Mouse (Mus musculus) MEL (cell line): ENCODE results near the gene Accsl. TPM values are rescaled to one million over a fixed set of nuclear protein-coding genes. Genes with fewer than 3 reads are reported as not detected.

Experiments
- DNase-seq: peaks from one replicate; pipeline ENCODE4 v3.0.0; 2011; ENCODE audit warnings: low read depth, low spot score
- H3K27ac ChIP-seq: 2 replicates; pipeline ENCODE4 v1.5.1; 2012; ENCODE audit warnings: low read depth, mild to moderate bottlenecking, control low read depth, low read length, moderate library complexity; ENCODE audit not compliant: control insufficient read depth
- H3K27me3 ChIP-seq, 2 experiments: fragments of 150-350 bp in 1 of 2; sonication (generic) in 1 of 2; 2 replicates each; pipeline ENCODE4 v1.6.1; 2012; ENCODE audit warnings: low read length in 2 of 2, mild to moderate bottlenecking in 2 of 2, improper control_type of control experiment in 1 of 2, moderate library complexity in 1 of 2; ENCODE audit not compliant: insufficient read depth in 2 of 2, control insufficient read depth in 1 of 2
- H3K36me3 ChIP-seq, 2 experiments: 2 replicates each; pipeline ENCODE4 v1.6.1; 2012 to 2014; ENCODE audit warnings: low read length in 2 of 2, improper control_type of control experiment in 1 of 2, inconsistent platforms in 1 of 2, mild to moderate bottlenecking in 1 of 2; ENCODE audit not compliant: insufficient read depth in 2 of 2, control insufficient read depth in 1 of 2
- H3K4me1 ChIP-seq, 2 experiments: fragments of 150-350 bp in 1 of 2; sonication (generic) in 1 of 2; 2 replicates each; pipeline ENCODE4 v1.6.1; 2012; ENCODE audit warnings: low read length in 2 of 2, improper control_type of control experiment in 1 of 2, mild to moderate bottlenecking in 1 of 2; ENCODE audit not compliant: insufficient read depth in 2 of 2, control insufficient read depth in 1 of 2
- H3K4me3 ChIP-seq, 2 experiments: fragments of 150-350 bp in 1 of 2; sonication (generic) in 1 of 2; 2 replicates each; pipeline ENCODE4 v1.5.1; 2012; ENCODE audit warnings: low read depth in 2 of 2, low read length in 2 of 2, mild to moderate bottlenecking in 2 of 2, moderate library complexity in 2 of 2, control low read depth in 1 of 2, improper control_type of control experiment in 1 of 2; ENCODE audit not compliant: control insufficient read depth in 1 of 2, insufficient read depth in 1 of 2
- H3K79me2 ChIP-seq: 2 replicates; pipeline ENCODE4 v1.6.1; 2012; ENCODE audit warnings: mild to moderate bottlenecking, low read length, moderate library complexity; ENCODE audit not compliant: control insufficient read depth, poor library complexity, insufficient read depth
- H3K9ac ChIP-seq: 2 replicates; pipeline ENCODE4 v1.6.1; 2012; ENCODE audit warnings: low read depth, mild to moderate bottlenecking, control low read depth, low read length, moderate library complexity; ENCODE audit not compliant: control insufficient read depth, poor library complexity, severe bottlenecking
- H3K9me3 ChIP-seq: fragments of 150-350 bp; sonication (generic); replicated peaks from 2 replicates; pipeline ENCODE4 v1.6.1; 2012; ENCODE audit warnings: mild to moderate bottlenecking, low read length, improper control_type of control experiment, moderate library complexity; ENCODE audit not compliant: insufficient read depth
- BHLHE40 ChIP-seq: IDR thresholded peaks from 2 replicates; pipeline ENCODE4 v1.6.1; 2012; ENCODE audit warnings: low read depth, mild to moderate bottlenecking, inconsistent platforms, low read length, improper control_type of control experiment, borderline replicate concordance
- CTCF ChIP-seq, 3 experiments: IDR thresholded peaks in 2 of 3; conservative IDR thresholded peaks in 1 of 3; 2 replicates each; pipeline ENCODE4 v1.5.1; 2011 to 2012; ENCODE audit warnings: low read length in 3 of 3, low read depth in 2 of 3, mild to moderate bottlenecking in 2 of 3, improper control_type of control experiment in 1 of 3, inconsistent platforms in 1 of 3, mixed read lengths in 1 of 3, moderate library complexity in 1 of 3; ENCODE audit not compliant: control insufficient read depth in 1 of 3, insufficient read depth in 1 of 3, poor library complexity in 1 of 3, severe bottlenecking in 1 of 3
- GABPA ChIP-seq: IDR thresholded peaks from 2 replicates; pipeline ENCODE4 v1.6.1; 2012; ENCODE audit warnings: low read depth, mild to moderate bottlenecking, inconsistent platforms, low read length, improper control_type of control experiment, moderate library complexity
- MAX ChIP-seq: IDR thresholded peaks from 2 replicates; pipeline ENCODE4 v1.6.1; 2011; ENCODE audit warnings: low read length, improper control_type of control experiment
- MAZ ChIP-seq: IDR thresholded peaks from 2 replicates; pipeline ENCODE4 v1.6.1; 2012; ENCODE audit warnings: low read depth, mild to moderate bottlenecking, inconsistent platforms, low read length, improper control_type of control experiment
- MEF2A ChIP-seq: IDR thresholded peaks from 2 replicates; pipeline ENCODE4 v1.6.1; 2014; ENCODE audit warnings: low read depth, mild to moderate bottlenecking, inconsistent platforms, low read length, improper control_type of control experiment; ENCODE audit not compliant: poor library complexity, insufficient replicate concordance, severe bottlenecking; ENCODE audit errors: extremely low read depth
- NELFE ChIP-seq: IDR thresholded peaks from 2 replicates; pipeline ENCODE4 v1.6.1; 2011; ENCODE audit warnings: low read depth, low read length, improper control_type of control experiment
- POLR2AphosphoS2 ChIP-seq: IDR thresholded peaks from 2 replicates; pipeline ENCODE4 v1.6.1; 2011; ENCODE audit warnings: low read length, improper control_type of control experiment
- POLR2AphosphoS5 ChIP-seq: IDR thresholded peaks from 2 replicates; pipeline ENCODE4 v1.6.1; 2012; ENCODE audit warnings: low read depth, borderline replicate concordance, mild to moderate bottlenecking, inconsistent platforms, low read length, moderate library complexity, mixed read lengths
- RAD21 ChIP-seq: IDR thresholded peaks from 2 replicates; pipeline ENCODE4 v1.6.1; 2011; ENCODE audit warnings: mild to moderate bottlenecking, low read depth, low read length, improper control_type of control experiment
- RCOR1 ChIP-seq: IDR thresholded peaks from 2 replicates; pipeline ENCODE4 v1.6.1; 2012; ENCODE audit warnings: low read depth, mild to moderate bottlenecking, inconsistent platforms, low read length, improper control_type of control experiment
- SMC3 ChIP-seq: IDR thresholded peaks from 2 replicates; pipeline ENCODE4 v1.6.1; 2011; ENCODE audit warnings: low read depth, low read length, improper control_type of control experiment
- TBP ChIP-seq: IDR thresholded peaks from 2 replicates; pipeline ENCODE4 v1.8.0; 2011; ENCODE audit warnings: low read depth, low read length, improper control_type of control experiment
- TCF12 ChIP-seq: IDR thresholded peaks from 2 replicates; pipeline ENCODE4 v1.6.1; 2014; ENCODE audit warnings: low read depth, mild to moderate bottlenecking, inconsistent platforms, low read length, improper control_type of control experiment, moderate library complexity
- USF1 ChIP-seq: IDR thresholded peaks from 2 replicates; pipeline ENCODE4 v1.6.1; 2014; ENCODE audit warnings: low read depth, mild to moderate bottlenecking, inconsistent platforms, low read length, improper control_type of control experiment, moderate library complexity
- USF2 ChIP-seq, 2 experiments: IDR thresholded peaks; 2 replicates each; pipeline ENCODE4 v1.6.1; 2011 to 2012; ENCODE audit warnings: improper control_type of control experiment in 2 of 2, low read length in 2 of 2, borderline replicate concordance in 1 of 2, inconsistent platforms in 1 of 2, low read depth in 1 of 2, mild to moderate bottlenecking in 1 of 2; ENCODE audit not compliant: insufficient read depth in 1 of 2
- ZMIZ1 ChIP-seq: IDR thresholded peaks from 2 replicates; pipeline ENCODE4 v1.6.1; 2012; ENCODE audit warnings: low read depth, mild to moderate bottlenecking, inconsistent platforms, low read length, improper control_type of control experiment, moderate library complexity
- polyA plus RNA-seq, 2 experiments: library from polyadenylated mRNA; stranded (reverse) in 1 of 2; unstranded in 1 of 2; fragments of >175 nt in 1 of 2; fragments of >200 nt in 1 of 2; gene quantifications; 2 replicates each; pipeline versions ENCODE4 v1.2.1 to v1.2.4; 2012; ENCODE audit warnings: low replicate concordance in 2 of 2, low read depth in 1 of 2; ENCODE audit not compliant: insufficient read length in 2 of 2, insufficient read depth in 1 of 2, missing spikeins in 1 of 2
- total RNA-seq: library from RNA; depleted of rRNA; stranded (reverse); fragments of 300-350 nt; gene quantifications from 2 replicates; pipeline ENCODE4 v1.2.3, GENCODE M21; 2012

Gene Accsl
- total and polyA plus RNA-seq, 3 experiments = not detected

DNA sequence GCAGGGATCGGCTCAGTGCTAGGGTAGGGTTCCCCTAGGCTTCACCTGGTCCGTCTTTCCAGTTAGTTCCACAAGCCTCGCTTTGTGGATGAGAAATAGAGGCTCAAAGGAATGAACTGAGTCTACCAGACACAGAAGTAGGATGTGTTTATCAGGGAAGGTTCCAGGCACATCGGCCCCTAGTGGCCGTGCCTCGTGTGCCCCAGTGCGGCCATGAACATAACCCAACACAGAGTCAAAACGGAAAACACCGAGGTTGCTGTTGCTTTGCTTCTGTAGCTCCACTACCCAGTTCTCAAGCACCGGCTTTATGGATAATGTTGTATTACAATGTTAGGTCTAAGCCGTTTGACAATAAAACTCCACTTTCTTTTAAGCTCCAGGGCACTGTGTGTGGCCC, 391 bp downstream of the Accsl start:
- no peaks in the 10 kb centered on the region for H3K79me2 ChIP-seq
- H3K36me3 ChIP-seq = no peaks in the 10 kb centered on the region
- no peaks in the 10 kb centered on the region for H3K9me3 ChIP-seq
- TF ChIP-seq BHLHE40 (no peak), USF2 (IDR thresholded peaks at IDR 0.05; ENCODE audit: borderline replicate concordance in 1 of 2, insufficient read depth in 1 of 2, low read depth in 1 of 2, low read length in 2 of 2) (no peak), NELFE (no peak), MAZ (no peak), SMC3 (no peak), CTCF (IDR thresholded peaks at IDR 0.05 in 2 of 3, conservative IDR thresholded peaks at IDR 0.05 in 1 of 3; ENCODE audit: control insufficient read depth in 1 of 3, insufficient read depth in 1 of 3, low read depth in 2 of 3, low read length in 3 of 3, poor library complexity in 1 of 3, severe bottlenecking in 1 of 3) (peak in 1 of 3 experiments; percentile 12; a peak in 1 of 6 replicates), RAD21 (no peak)
- H3K27ac ChIP-seq = no peak overlapping the region
- no peak for DNase-seq
- H3K4me1 ChIP-seq = no peaks in the 10 kb centered on the region
- no peak overlapping the region for H3K4me3 ChIP-seq
- no peak overlapping the region for H3K9ac ChIP-seq
- peaks cover 16 to 23% of the 10 kb centered on the region in 2 experiments for H3K27me3 ChIP-seq

DNA sequence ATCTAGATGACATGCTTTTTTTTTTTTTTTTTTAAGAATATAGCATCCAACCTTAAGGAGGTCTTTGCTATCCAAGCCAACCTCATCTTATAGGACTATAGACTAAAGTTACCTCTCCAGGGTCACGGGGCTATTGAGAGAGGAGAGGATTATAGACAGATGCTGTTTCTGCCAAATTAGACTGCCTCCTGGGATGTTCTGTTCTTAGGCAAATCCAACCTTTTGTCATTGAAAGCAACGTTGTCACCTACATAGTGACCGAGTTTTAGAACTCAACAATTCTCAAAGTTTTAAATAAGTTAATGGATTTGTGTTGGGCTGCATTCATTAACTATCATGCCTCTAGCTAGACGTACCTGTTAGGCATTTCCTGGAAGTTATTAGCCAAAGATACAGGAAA, 5.7 kb downstream of the Accsl start:
- no peak overlapping the region for H3K4me3 ChIP-seq
- no peak overlapping the region for H3K27ac ChIP-seq
- peaks cover 14 to 15% of the 10 kb centered on the region in 2 experiments for H3K27me3 ChIP-seq
- DNase-seq = no peak
- no peaks in the 10 kb centered on the region for H3K36me3 ChIP-seq
- H3K9ac ChIP-seq = no peak overlapping the region
- TF ChIP-seq ZMIZ1 (no peak), MAX (no peak), MEF2A (no peak), RAD21 (no peak), GABPA (no peak), TCF12 (no peak), RCOR1 (no peak), TBP (no peak), POLR2AphosphoS5 (no peak)
- H3K79me2 ChIP-seq = no peaks in the 10 kb centered on the region
- H3K9me3 ChIP-seq = no peaks in the 10 kb centered on the region
- H3K4me1 ChIP-seq = no peaks in the 10 kb centered on the region

GRCm38 (mm10) chr2:93858845-93859244, 10.1 kb downstream of the Accsl start:
- H3K4me3 ChIP-seq = no peak overlapping the region
- H3K36me3 ChIP-seq = no peaks in the 10 kb centered on the region
- H3K27me3 ChIP-seq = peaks cover 0 to 2% of the 10 kb centered on the region in 2 experiments; a peak in 3 of 4 replicates
- H3K4me1 ChIP-seq = no peaks in the 10 kb centered on the region
- H3K27ac ChIP-seq = no peak overlapping the region
- no peaks in the 10 kb centered on the region for H3K79me2 ChIP-seq
- H3K9me3 ChIP-seq = no peaks in the 10 kb centered on the region
- no peak for DNase-seq
- H3K9ac ChIP-seq = no peak overlapping the region
- TF ChIP-seq USF1 = peak; percentile 67
- no peak for TF ChIP-seq POLR2AphosphoS2
